Mouse (Mus musculus) ES-Bruce4 (cell line): Measurements from ENCODE around the gene Sfrp5.

Experiments
- CTCF ChIP-seq: IDR thresholded peaks from one replicate; pipeline ENCODE4 v1.8.1; 2011; ENCODE audit warnings: low read depth, low read length
- POLR2A ChIP-seq: IDR thresholded peaks from one replicate; pipeline ENCODE4 v1.8.1; 2011; ENCODE audit warnings: low read length; ENCODE audit not compliant: insufficient read depth

DNA sequence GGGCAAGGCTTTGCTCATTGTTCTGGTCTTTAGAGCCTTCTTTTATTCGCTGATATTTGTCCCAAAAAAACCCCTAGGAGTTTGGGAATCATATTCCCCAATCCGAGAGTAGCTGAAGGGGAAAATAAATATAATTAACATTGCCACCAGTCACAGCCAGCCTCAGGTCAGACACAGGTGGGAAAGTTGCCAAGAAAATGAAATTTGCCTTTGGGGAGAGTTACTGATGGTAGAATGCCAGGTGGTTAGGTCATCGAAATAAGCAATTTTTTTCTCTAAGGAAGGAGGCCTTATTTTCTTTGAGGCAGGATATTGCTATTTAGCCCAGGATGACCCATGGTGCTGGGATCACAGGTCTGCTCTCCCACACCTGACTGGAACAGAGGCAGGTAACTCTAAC is 35.3 kb downstream of the Sfrp5 start:
- TF ChIP-seq POLR2A (no peak), CTCF (no peak)
